Mouse (Mus musculus) CH12.LX (cell line): ENCODE data around the gene Rcor2. TPM values are rescaled to one million over a fixed set of nuclear protein-coding genes. Genes with fewer than 3 reads are reported as not detected.

Experiments
- DNase-seq: peaks from one replicate; pipeline ENCODE4 v3.0.0-alpha.2; 2013; ENCODE audit errors: extremely low read depth
- H3K27ac ChIP-seq: 2 replicates; pipeline ENCODE4 v1.5.1; 2012; ENCODE audit warnings: low read depth, mild to moderate bottlenecking, control low read depth, moderate library complexity; ENCODE audit not compliant: insufficient read depth
- H3K27me3 ChIP-seq: replicated peaks from 2 replicates; pipeline ENCODE3; 2012; ENCODE audit warnings: inconsistent platforms
- H3K36me3 ChIP-seq, 2 experiments: replicated peaks in 1 of 2; 2 replicates each; pipeline versions ENCODE3 to v1.6.1; 2012; ENCODE audit warnings: inconsistent platforms in 1 of 2, low read length in 1 of 2, mild to moderate bottlenecking in 1 of 2, mixed read lengths in 1 of 2, moderate library complexity in 1 of 2; ENCODE audit not compliant: control insufficient read depth in 1 of 2, insufficient read depth in 1 of 2
- H3K4me1 ChIP-seq, 2 experiments: 2 replicates each; pipeline ENCODE4 v1.6.1; 2012; ENCODE audit warnings: inconsistent platforms in 1 of 2, moderate library complexity in 1 of 2; ENCODE audit not compliant: insufficient read depth in 2 of 2, control insufficient read depth in 1 of 2
- H3K4me2 ChIP-seq: 2 replicates; pipeline ENCODE4 v1.6.1; 2012; ENCODE audit warnings: low read depth, mild to moderate bottlenecking, control low read depth; ENCODE audit not compliant: poor library complexity, insufficient read depth, severe bottlenecking
- H3K4me3 ChIP-seq, 3 experiments: fragments of 150-350 bp in 1 of 3; sonication (generic) in 1 of 3; replicated peaks in 1 of 3; 2 replicates each; pipeline versions ENCODE3 to v1.5.1; 2011 to 2012; ENCODE audit warnings: low read depth in 2 of 3, low read length in 2 of 3, mild to moderate bottlenecking in 2 of 3, moderate library complexity in 2 of 3, control low read depth in 1 of 3, improper control_type of control experiment in 1 of 3, inconsistent platforms in 1 of 3, mixed read lengths in 1 of 3; ENCODE audit not compliant: poor library complexity in 1 of 3
- H3K79me2 ChIP-seq: replicated peaks from 2 replicates; pipeline ENCODE4 v1.6.1; 2012; ENCODE audit warnings: mild to moderate bottlenecking, moderate library complexity; ENCODE audit not compliant: control insufficient read depth, poor library complexity, insufficient read depth, severe bottlenecking; ENCODE audit errors: extremely low read depth
- H3K9ac ChIP-seq: 2 replicates; pipeline ENCODE4 v1.6.1; 2012; ENCODE audit warnings: low read depth, mild to moderate bottlenecking, control low read depth, moderate library complexity; ENCODE audit not compliant: insufficient read depth
- H3K9me3 ChIP-seq: replicated peaks from 2 replicates; pipeline ENCODE3; 2012; ENCODE audit warnings: low read length, inconsistent platforms, mixed read lengths
- CTCF ChIP-seq, 2 experiments: IDR thresholded peaks in 1 of 2; conservative IDR thresholded peaks in 1 of 2; 2 replicates each; pipeline ENCODE4 v1.5.1; 2011 to 2012; ENCODE audit warnings: low read depth in 2 of 2, low read length in 2 of 2, improper control_type of control experiment in 1 of 2, inconsistent platforms in 1 of 2, mild to moderate bottlenecking in 1 of 2, moderate library complexity in 1 of 2
- ELF1 ChIP-seq: IDR thresholded peaks from 2 replicates; pipeline ENCODE4 v1.6.1; 2014; ENCODE audit warnings: low read depth, mild to moderate bottlenecking, inconsistent platforms, low read length, improper control_type of control experiment
- ETS1 ChIP-seq: conservative IDR thresholded peaks from 2 replicates; pipeline ENCODE4 v1.6.1; 2012; ENCODE audit warnings: low read depth, mild to moderate bottlenecking, inconsistent platforms, low read length, improper control_type of control experiment, moderate library complexity
- IRF4 ChIP-seq: IDR thresholded peaks from 2 replicates; pipeline ENCODE4 v1.6.1; 2014; ENCODE audit warnings: low read depth, mild to moderate bottlenecking, inconsistent platforms, low read length, improper control_type of control experiment
- MAFK ChIP-seq: IDR thresholded peaks from 2 replicates; pipeline ENCODE4 v1.6.1; 2011; ENCODE audit warnings: low read length, improper control_type of control experiment; ENCODE audit not compliant: insufficient replicate concordance
- MAZ ChIP-seq: IDR thresholded peaks from 2 replicates; pipeline ENCODE4 v1.6.1; 2012; ENCODE audit warnings: low read depth, mild to moderate bottlenecking, inconsistent platforms, low read length, improper control_type of control experiment, moderate library complexity
- MXI1 ChIP-seq: IDR thresholded peaks from 2 replicates; pipeline ENCODE4 v1.6.1; 2011; ENCODE audit warnings: mild to moderate bottlenecking, low read depth, low read length, improper control_type of control experiment
- PAX5 ChIP-seq: IDR thresholded peaks from 2 replicates; pipeline ENCODE4 v1.6.1; 2012; ENCODE audit warnings: low read length, inconsistent platforms, mixed read lengths
- POLR2A ChIP-seq: IDR thresholded peaks from 2 replicates; pipeline ENCODE4 v1.6.1; 2011; ENCODE audit warnings: low read depth, mild to moderate bottlenecking, improper control_type of control experiment, low read length
- RAD21 ChIP-seq: IDR thresholded peaks from 2 replicates; pipeline ENCODE4 v1.6.1; 2011; ENCODE audit warnings: low read depth, mild to moderate bottlenecking, low read length, improper control_type of control experiment, moderate library complexity
- RCOR1 ChIP-seq: conservative IDR thresholded peaks from 2 replicates; pipeline ENCODE4 v1.6.1; 2012; ENCODE audit warnings: low read depth, mild to moderate bottlenecking, inconsistent platforms, low read length, improper control_type of control experiment
- SIN3A ChIP-seq: IDR thresholded peaks from 2 replicates; pipeline ENCODE4 v1.6.1; 2012; ENCODE audit warnings: low read length, improper control_type of control experiment, inconsistent platforms
- UBTF ChIP-seq: IDR thresholded peaks from 2 replicates; pipeline ENCODE4 v1.6.1; 2012; ENCODE audit warnings: low read depth, mild to moderate bottlenecking, inconsistent platforms, low read length, improper control_type of control experiment, moderate library complexity
- USF1 ChIP-seq: IDR thresholded peaks from 2 replicates; pipeline ENCODE4 v1.6.1; 2014; ENCODE audit warnings: low read depth, mild to moderate bottlenecking, inconsistent platforms, low read length, improper control_type of control experiment
- USF2 ChIP-seq: conservative IDR thresholded peaks from 2 replicates; pipeline ENCODE4 v1.6.1; 2011; ENCODE audit warnings: low read depth, low read length, improper control_type of control experiment
- ZC3H11A ChIP-seq: IDR thresholded peaks from 2 replicates; pipeline ENCODE4 v1.6.1; 2012; ENCODE audit warnings: low read depth, mild to moderate bottlenecking, inconsistent platforms, low read length, improper control_type of control experiment
- ZMIZ1 ChIP-seq: IDR thresholded peaks from 2 replicates; pipeline ENCODE4 v1.6.1; 2012; ENCODE audit warnings: low read depth, mild to moderate bottlenecking, inconsistent platforms, low read length, improper control_type of control experiment
- ZNF384 ChIP-seq: IDR thresholded peaks from 2 replicates; pipeline ENCODE4 v1.6.1; 2012; ENCODE audit warnings: low read depth, low read length, improper control_type of control experiment, inconsistent platforms
- dilution Hi-C: fragments of 300-500 bp; cut with MboI; formaldehyde crosslinking; loops from 2 replicates; pipeline ENCODE4 v1.14.3; 2020; ENCODE audit warnings: low sequenced_read_pairs; ENCODE audit not compliant: extremely low pct_unique_long_range_greater_than_20kb, extremely low pct_ligation_motif_present
- in situ Hi-C: fragments of 300-500 bp; cut with MboI; formaldehyde crosslinking; loops from 3 replicates; pipeline ENCODE4 v1.14.3; 2019; ENCODE audit warnings: low sequenced_read_pairs, low pct_ligation_motif_present, low pct_unique_long_range_greater_than_20kb, mixed read lengths
- polyA plus RNA-seq: library from polyadenylated mRNA; unstranded; fragments of >175 nt; gene quantifications from 2 replicates; pipeline ENCODE4 v1.2.1, GENCODE M21; 2012; ENCODE audit warnings: low read depth; ENCODE audit not compliant: insufficient read length
- total RNA-seq, 2 experiments: library from RNA; depleted of rRNA; stranded (reverse); fragments of 300-350 nt in 1 of 2; fragments of >200 nt in 1 of 2; gene quantifications; 2 replicates each; pipeline ENCODE4 v1.2.3; 2012 to 2014

Gene Rcor2
- total and polyA plus RNA-seq, 3 experiments = 9.2 to 28.2 (median 12.0) TPM

- dilution Hi-C loops = no loop called here
- peaks cover 22 to 81% of the 10 kb centered on the region in 2 experiments for H3K4me1 ChIP-seq
- TF ChIP-seq ZC3H11A = no peak
- TF ChIP-seq IRF4 = no peak
- no peak for TF ChIP-seq CTCF (conservative IDR thresholded peaks at IDR 0.05 in 1 of 2, IDR thresholded peaks at IDR 0.05 in 1 of 2; ENCODE audit: low read depth in 2 of 2, low read length in 2 of 2)
- no peak for TF ChIP-seq RCOR1
- no peak overlapping the region for H3K4me3 ChIP-seq
- no peaks in the 10 kb centered on the region for H3K27me3 ChIP-seq
- H3K9me3 ChIP-seq = no peaks in the 10 kb centered on the region
- no peak overlapping the region for H3K4me2 ChIP-seq
- H3K9ac ChIP-seq = no peak overlapping the region
- no peak for DNase-seq
- H3K79me2 ChIP-seq = peaks cover 28% of the 10 kb centered on the region
- peaks cover 0 to 35% of the 10 kb centered on the region in 2 experiments for H3K36me3 ChIP-seq
- no peak overlapping the region for H3K27ac ChIP-seq
- in situ Hi-C loops = no loop called here
Measured at GRCm38 (mm10) chr19:7311306-7311705, 44.2 kb downstream of the Rcor2 start.

- no peaks in the 10 kb centered on the region for H3K27me3 ChIP-seq
- no peak overlapping the region for H3K27ac ChIP-seq
- DNase-seq = no peak
- H3K36me3 ChIP-seq = peaks cover 0 to 22% of the 10 kb centered on the region in 2 experiments
- in situ Hi-C loops (no loop called here), dilution Hi-C loops (no loop called here)
- H3K4me3 ChIP-seq = no peak overlapping the region
- TF ChIP-seq USF2 = no peak
- TF ChIP-seq MAZ = no peak
- TF ChIP-seq RCOR1 = no peak
- no peak for TF ChIP-seq MAFK
- no peak for TF ChIP-seq UBTF
- no peak for TF ChIP-seq POLR2A
- TF ChIP-seq ELF1 = no peak
- no peak for TF ChIP-seq RAD21
- TF ChIP-seq PAX5 = no peak
- TF ChIP-seq MXI1 = no peak
- TF ChIP-seq USF1 = no peak
- TF ChIP-seq ZNF384 = no peak
- TF ChIP-seq SIN3A = no peak
- TF ChIP-seq ETS1 = no peak
- TF ChIP-seq CTCF (conservative IDR thresholded peaks at IDR 0.05 in 1 of 2, IDR thresholded peaks at IDR 0.05 in 1 of 2; ENCODE audit: low read depth in 2 of 2, low read length in 2 of 2) = no peak
- no peak for TF ChIP-seq ZMIZ1
- H3K4me1 ChIP-seq = peaks cover 23 to 78% of the 10 kb centered on the region in 2 experiments
- no peak overlapping the region for H3K9ac ChIP-seq
- peaks cover 40% of the 10 kb centered on the region for H3K79me2 ChIP-seq
- H3K4me2 ChIP-seq = no peak overlapping the region
- H3K9me3 ChIP-seq = no peaks in the 10 kb centered on the region
Measured at GRCm38 (mm10) chr19:7313660-7314059, 46.5 kb downstream of the Rcor2 start.
